Mouse (Mus musculus): Measurements from ENCODE around the gene Cdk6. TPM values are rescaled to one million over a fixed set of nuclear protein-coding genes. Genes with fewer than 3 reads are reported as not detected.
"Not testable (repeated sequence)": the region's sequence is repeated elsewhere in the genome, so short reads cannot be mapped to it uniquely, and the experiment has no call there.

The Cdk6 gene
- polyA plus RNA-seq, 1 experiment from 2014 or later: 21.8 TPM

GRCm38 (mm10) chr5:3322052-3322451 is 19.2 kb upstream of the Cdk6 start:
- ATAC-seq (peak; percentile 87), DNase-seq (ENCODE audit: low read depth, low spot score) (peak; percentile 95)
- ChIA-PET POLR2A (interaction anchor here (0.6 kb wide), 1 partner anchor 45 kb away, joined by 3 read pairs; no protein-coding TSS in a partner anchor), CTCF (interaction anchor here (1.0 to 1.9 kb wide), 3 partner anchors 9 to 25 kb away, joined by 3 to 6 read pairs (median 4); no protein-coding TSS in a partner anchor)
- no peaks in the 10 kb centered on the region for H3K27me3 ChIP-seq
- TF ChIP-seq CTCF (IDR thresholded peaks at IDR 0.05): no peak
- in situ Hi-C loops (cut with MboI; ENCODE audit: low pct_unique_long_range_greater_than_20kb): loop anchor here (10.0 kb wide), 1 partner anchor 167 kb away; no protein-coding TSS in a partner anchor

GRCm38 (mm10) chr5:3324116-3324515 is 17.2 kb upstream of the Cdk6 start:
- in situ Hi-C loops (cut with MboI; ENCODE audit: low pct_unique_long_range_greater_than_20kb): loop anchor here (10.0 kb wide), 1 partner anchor 169 kb away; no protein-coding TSS in a partner anchor
- ChIA-PET CTCF (interaction anchor here (1.7 kb wide), 1 partner anchor 15 kb away, joined by 5 read pairs; no protein-coding TSS in a partner anchor), POLR2A (no interaction called here)
- H3K27me3 ChIP-seq: no peaks in the 10 kb centered on the region
- TF ChIP-seq CTCF (IDR thresholded peaks at IDR 0.05): no peak
- no peak for DNase-seq (ENCODE audit: low read depth, low spot score)
- no peak for ATAC-seq

- TF ChIP-seq CTCF (IDR thresholded peaks at IDR 0.05): no peak
- ATAC-seq (no peak), DNase-seq (ENCODE audit: low read depth, low spot score) (no peak)
- CTCF ChIA-PET: no interaction called here
- in situ Hi-C loops (cut with MboI; ENCODE audit: low pct_unique_long_range_greater_than_20kb): loop anchor here (10.0 kb wide), 1 partner anchor 175 kb away; no protein-coding TSS in a partner anchor
- no peaks in the 10 kb centered on the region for H3K27me3 ChIP-seq
- POLR2A ChIA-PET: no interaction called here
Observed at GRCm38 (mm10) chr5:3329361-3329760, 11.9 kb upstream of the Cdk6 start.

- no peaks in the 10 kb centered on the region for H3K27me3 ChIP-seq
- no peak for TF ChIP-seq CTCF (IDR thresholded peaks at IDR 0.05)
- ChIA-PET POLR2A (no interaction called here), CTCF (interaction anchor here (1.4 kb wide), 1 partner anchor 26 kb away, joined by 4 read pairs; no protein-coding TSS in a partner anchor)
- ATAC-seq: no peak
- DNase-seq (ENCODE audit: low read depth, low spot score): no peak
- in situ Hi-C loops (cut with MboI; ENCODE audit: low pct_unique_long_range_greater_than_20kb): no loop called here
Observed at GRCm38 (mm10) chr5:3330932-3331331, 10.4 kb upstream of the Cdk6 start.

GRCm38 (mm10) chr5:3333019-3333418 is 8.3 kb upstream of the Cdk6 start:
- CTCF ChIA-PET: interaction anchor here (0.7 kb wide), 1 partner anchor 16 kb away, joined by 3 read pairs; no protein-coding TSS in a partner anchor
- DNase-seq (ENCODE audit: low read depth, low spot score); H3K27me3 ChIP-seq; POLR2A ChIA-PET; ATAC-seq; in situ Hi-C loops (cut with MboI; ENCODE audit: low pct_unique_long_range_greater_than_20kb): not testable (repeated sequence)

GRCm38 (mm10) chr5:3340340-3341058 is 786 bp upstream of the Cdk6 start:
- H3K27me3 ChIP-seq; POLR2A ChIA-PET; DNase-seq (ENCODE audit: low read depth, low spot score); ATAC-seq: not testable (repeated sequence)
- CTCF ChIA-PET: interaction anchor here (0.8 to 1.2 kb wide), 2 partner anchors 111 to 117 kb away, joined by 3 read pairs; no protein-coding TSS in a partner anchor
- in situ Hi-C loops (cut with MboI; ENCODE audit: low pct_unique_long_range_greater_than_20kb): loop anchor here (5.0 kb wide), 2 partner anchors 118 to 162 kb away; no protein-coding TSS in a partner anchor

- POLR2A ChIA-PET: interaction anchor here (0.6 to 1.1 kb wide), 4 partner anchors 10 to 174 kb away, joined by 3 read pairs; no protein-coding TSS in a partner anchor
- peak; percentile 53 for TF ChIP-seq CTCF (IDR thresholded peaks at IDR 0.05)
- ATAC-seq: peak; percentile 20
- H3K27me3 ChIP-seq: no peaks in the 10 kb centered on the region
- CTCF ChIA-PET: interaction anchor here (1.1 to 1.7 kb wide), 2 partner anchors 20 to 179 kb away, joined by 3 to 6 read pairs; no protein-coding TSS in a partner anchor
- in situ Hi-C loops (cut with MboI; ENCODE audit: low pct_unique_long_range_greater_than_20kb): loop anchor here (5.0 kb wide), 2 partner anchors 120 to 160 kb away; no protein-coding TSS in a partner anchor
- DNase-seq (ENCODE audit: low read depth, low spot score): no peak
Observed at GRCm38 (mm10) chr5:3341931-3342770, 866 bp downstream of the Cdk6 start.

- no peak for TF ChIP-seq CTCF (IDR thresholded peaks at IDR 0.05)
Observed at GRCm38 (mm10) chr5:3342771-3343565, 1.7 kb downstream of the Cdk6 start.

GRCm38 (mm10) chr5:3343566-3344080 is 2.3 kb downstream of the Cdk6 start:
- no peaks in the 10 kb centered on the region for H3K27me3 ChIP-seq
- peak; percentile 29 for ATAC-seq
- TF ChIP-seq CTCF (IDR thresholded peaks at IDR 0.05): peak; percentile 26
- in situ Hi-C loops (cut with MboI; ENCODE audit: low pct_unique_long_range_greater_than_20kb): loop anchor here (5.0 kb wide), 2 partner anchors 121 to 159 kb away; no protein-coding TSS in a partner anchor
- ChIA-PET CTCF (interaction anchor here (1.2 to 1.7 kb wide), 5 partner anchors 22 to 224 kb away, joined by 3 to 6 read pairs (median 4); no protein-coding TSS in a partner anchor), POLR2A (interaction anchor here (0.6 to 1.0 kb wide), 3 partner anchors 23 to 172 kb away, joined by 3 read pairs; no protein-coding TSS in a partner anchor)
- DNase-seq (ENCODE audit: low read depth, low spot score): no peak

More at GRCm38 (mm10) chr5:3342771-3343565, 1.7 kb downstream of the Cdk6 start:
- DNase-seq (ENCODE audit: low read depth, low spot score) (no peak), ATAC-seq (peak; percentile 3)
- POLR2A ChIA-PET: interaction anchor here (0.6 to 1.1 kb wide), 4 partner anchors 11 to 173 kb away, joined by 3 read pairs; no protein-coding TSS in a partner anchor
- CTCF ChIA-PET: interaction anchor here (1.1 to 1.7 kb wide), 5 partner anchors 21 to 225 kb away, joined by 3 to 6 read pairs (median 4); no protein-coding TSS in a partner anchor
- H3K27me3 ChIP-seq: no peaks in the 10 kb centered on the region
- in situ Hi-C loops (cut with MboI; ENCODE audit: low pct_unique_long_range_greater_than_20kb): loop anchor here (5.0 kb wide), 2 partner anchors 121 to 159 kb away; no protein-coding TSS in a partner anchor

Measured in Patski (cell line).